Mouse (Mus musculus) liver (tissue): ENCODE results near the gene Trappc2l.

Source experiments
- DNase-seq: peaks from one replicate; pipeline ENCODE4 v3.0.0-alpha.2; 2020; ENCODE audit warnings: mixed read lengths

Trappc2l gene

DNA sequence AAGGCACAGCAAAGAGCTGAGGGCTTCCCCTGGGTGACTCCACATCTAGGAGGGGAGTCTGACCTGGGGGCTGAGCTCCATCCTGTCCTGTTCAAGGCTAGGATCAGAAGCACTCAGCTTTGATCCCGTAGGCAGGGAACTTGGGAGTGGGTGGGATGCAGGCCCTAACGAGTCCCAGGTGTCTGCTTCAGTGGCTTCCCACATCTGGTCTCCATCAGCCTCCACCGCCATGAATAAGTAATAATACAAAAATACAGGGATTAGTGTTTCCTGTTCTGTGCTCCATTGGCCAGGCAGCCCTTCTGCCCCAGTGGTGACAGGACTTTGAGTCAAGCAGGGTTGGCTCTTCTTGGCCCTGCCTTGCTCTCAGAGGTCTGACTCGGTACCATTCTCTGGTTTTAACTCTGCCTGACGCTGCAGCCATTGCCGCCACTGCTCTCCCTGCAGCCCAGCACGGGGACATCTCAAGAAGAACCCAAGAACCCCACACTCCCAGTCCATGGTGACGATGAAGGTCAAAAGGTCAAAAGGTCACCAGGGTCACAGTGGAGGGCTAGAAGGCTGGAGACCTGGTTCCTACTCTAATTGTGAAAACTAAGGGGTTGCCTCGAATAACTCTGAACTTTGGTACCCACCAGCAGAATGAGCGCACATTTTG lies 46.8 kb downstream of the Trappc2l start:
- no peak for DNase-seq

DNA sequence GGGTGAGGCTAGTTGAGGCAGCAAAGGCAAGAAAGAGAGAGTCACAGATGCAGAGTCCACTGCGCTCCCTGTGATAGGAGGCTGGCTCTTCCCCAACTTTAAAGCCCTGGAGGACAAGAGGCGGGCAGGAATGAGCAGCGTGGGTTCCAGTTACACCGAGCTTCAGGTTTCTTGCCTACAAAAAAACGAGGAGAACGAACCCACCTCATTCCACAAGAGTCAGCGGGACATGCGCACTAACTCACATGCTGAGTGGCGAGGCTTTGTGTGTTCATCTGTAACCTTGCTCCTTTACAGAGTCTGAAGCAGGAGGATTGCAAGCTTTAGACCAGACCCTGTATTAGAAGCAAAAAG lies 47.3 kb downstream of the Trappc2l start:
- no peak for DNase-seq

DNA sequence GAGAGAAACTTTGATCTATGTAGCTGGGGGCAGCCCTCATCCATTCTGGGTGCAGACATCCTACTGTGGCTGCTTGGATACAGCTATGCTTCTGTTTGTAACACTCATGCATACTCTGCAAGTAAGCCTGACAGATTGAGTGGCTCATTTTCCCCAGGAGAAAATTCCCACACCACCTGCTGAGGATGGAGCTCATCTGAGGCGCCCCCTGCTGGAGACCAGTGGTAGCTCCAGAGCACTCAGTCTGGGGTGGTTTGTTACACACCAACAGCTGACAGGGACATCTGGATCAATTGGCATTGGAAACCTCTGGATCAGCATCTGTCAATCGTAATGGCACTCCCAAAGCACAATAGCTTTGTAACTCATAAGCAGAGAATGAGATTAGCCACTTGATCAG lies 48.6 kb downstream of the Trappc2l start:
- DNase-seq = peak; percentile 65

DNA sequence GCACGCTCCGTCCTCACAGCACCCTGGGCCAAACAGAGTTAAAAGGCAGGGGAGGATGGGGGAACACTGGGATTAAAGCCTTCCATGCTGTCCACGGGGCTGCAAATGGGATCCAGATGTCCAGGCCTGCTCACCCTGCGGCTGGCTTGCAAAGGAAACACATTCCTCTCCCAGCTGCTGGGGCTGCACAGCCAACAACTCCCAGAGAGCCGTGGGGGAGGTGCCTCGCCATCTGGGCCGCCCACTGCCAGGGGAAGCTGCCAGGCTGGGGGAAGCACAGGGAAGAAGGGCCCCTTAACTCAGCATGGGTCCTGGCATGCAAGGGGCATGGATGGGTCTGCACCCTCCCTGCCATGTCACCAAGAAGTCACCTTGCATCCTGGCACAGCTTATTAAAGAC lies 49.7 kb downstream of the Trappc2l start:
- DNase-seq = peak; percentile 50

DNA sequence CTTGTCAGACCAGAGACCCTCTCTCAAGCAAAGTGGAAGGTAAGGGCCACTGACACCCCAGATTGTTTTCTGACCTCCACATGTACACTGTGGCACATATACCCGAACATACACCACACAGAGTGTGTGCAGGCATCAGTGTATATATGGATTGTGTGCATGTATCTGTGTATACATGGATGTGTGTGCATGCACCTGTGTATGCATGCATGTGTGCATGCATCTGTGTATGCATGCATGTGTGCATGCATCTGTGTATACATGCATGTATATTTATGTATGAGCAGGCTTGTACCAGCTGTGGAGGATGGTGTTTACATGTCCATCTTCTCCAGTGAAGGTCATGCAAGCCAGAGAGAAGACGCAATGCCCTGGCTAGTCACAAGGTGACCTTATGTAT lies 50.5 kb downstream of the Trappc2l start:
- DNase-seq = no peak

DNA sequence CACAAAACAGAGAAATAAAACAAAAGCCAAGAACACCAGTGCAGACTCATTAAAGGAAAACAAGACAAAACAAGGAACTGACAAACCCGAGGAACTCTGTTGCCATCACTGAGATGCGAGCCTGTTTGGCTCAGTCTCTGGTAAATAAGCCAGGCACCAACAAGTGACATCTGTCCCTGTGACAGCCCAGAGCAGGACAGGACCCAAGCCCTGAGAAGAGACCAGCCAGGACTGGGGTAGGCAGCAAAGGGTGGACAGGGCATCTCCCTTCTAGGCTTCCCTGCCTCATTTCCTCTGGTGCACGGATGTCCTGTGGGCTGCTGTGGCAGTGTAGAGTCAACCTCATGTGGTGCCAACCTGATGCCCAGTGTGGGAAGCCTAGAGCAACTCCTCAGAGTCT lies 51.7 kb downstream of the Trappc2l start:
- no peak for DNase-seq

DNA sequence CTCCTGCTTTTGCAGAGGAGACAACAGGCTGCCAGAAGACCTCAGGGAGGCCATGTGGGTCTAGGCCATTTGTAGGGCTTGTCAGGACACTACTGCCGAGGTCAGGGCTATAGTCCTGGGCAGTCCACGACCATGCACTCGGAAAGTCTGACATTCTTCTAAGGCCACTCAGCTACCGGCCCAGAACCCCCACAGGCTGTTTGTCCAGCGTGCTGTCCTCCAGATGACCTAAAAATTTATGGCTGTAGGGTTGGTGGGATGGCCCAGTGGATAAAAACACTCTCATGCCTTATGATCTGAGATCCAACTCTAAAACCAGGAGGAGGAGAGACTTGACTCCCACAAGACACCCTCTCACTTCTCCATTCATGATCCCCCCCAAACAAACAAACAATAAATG lies 52.2 kb downstream of the Trappc2l start:
- no peak for DNase-seq

DNA sequence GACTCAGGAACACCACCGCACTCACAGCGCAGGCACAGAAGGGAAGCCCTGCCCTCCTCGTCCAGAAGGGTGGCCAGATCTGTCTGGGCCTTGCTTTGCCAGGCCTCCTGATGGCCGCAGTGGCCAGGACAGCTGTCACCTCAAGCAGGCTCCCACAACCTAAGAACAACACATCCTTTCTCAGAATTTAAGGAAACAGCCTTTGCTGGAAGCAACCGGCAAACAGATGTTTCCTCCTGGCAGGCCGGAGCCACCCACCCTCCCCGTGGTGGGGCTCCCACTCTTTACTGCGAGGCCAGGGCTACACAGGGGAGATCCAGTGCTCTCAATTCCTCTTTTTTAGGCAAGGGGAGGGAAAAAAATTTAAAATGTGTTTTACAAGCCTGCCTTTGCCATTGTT lies 53.8 kb downstream of the Trappc2l start:
- peak; percentile 40 for DNase-seq

DNA sequence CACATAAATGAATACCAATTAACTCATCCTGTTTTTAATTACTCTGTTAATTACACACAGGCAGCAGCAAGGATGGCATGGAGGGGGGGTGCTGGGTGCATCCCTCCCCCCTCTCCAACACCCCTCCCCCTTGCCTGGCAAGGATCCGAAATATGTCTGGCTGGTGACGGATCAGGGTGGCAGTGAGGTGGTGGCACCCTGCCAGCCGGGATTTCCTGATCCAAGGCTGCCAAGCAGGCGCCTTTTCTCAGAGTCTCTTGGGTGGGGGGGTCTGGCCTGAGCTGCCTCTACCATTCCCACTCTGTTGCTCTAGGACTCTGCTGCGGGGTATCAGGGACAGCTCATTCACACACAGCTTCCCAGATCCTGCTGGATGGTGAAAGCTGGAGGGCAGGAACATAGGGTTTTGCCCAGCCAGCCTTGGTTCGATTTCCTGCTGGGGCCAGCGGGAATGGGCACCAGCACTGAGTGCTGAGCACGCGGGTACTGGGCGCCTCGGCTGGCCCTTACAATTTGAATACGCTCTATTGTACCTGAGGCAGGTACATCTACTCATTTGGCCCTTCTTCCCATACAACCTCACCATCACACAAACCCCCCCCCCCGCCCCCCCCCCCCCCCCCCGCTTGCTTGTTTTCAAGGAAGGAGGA lies 54.4 kb downstream of the Trappc2l start:
- DNase-seq = no peak
